Mouse (Mus musculus): Measurements from ENCODE around the gene Anapc5. TPM values are rescaled to one million over a fixed set of nuclear protein-coding genes. Genes with fewer than 3 reads are reported as not detected.

Gene Anapc5
- polyA plus RNA-seq, 1 experiment from 2014 or later = 441 TPM

DNA sequence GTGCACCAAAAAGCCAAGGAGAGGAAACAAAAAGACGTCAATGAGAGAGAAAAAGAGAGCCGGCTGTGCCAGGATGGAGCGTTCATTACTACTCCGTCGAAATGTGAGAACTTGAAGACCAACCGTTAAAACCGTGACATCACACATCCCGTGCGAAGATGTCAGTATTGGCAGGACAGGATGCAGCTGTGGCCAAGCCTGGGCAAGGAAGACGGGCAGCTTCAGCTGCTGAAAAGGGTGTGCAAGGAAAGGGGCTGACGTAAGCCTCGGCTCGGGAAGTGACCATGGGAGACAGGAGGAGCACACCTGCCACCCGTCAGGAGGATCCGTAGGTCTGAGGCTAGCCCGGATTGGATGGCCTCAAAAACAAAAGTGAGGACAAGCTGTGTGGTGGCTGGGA, 66.7 kb downstream of the Anapc5 start:
- Histone ChIP-seq H3K4me3 (ENCODE audit: low read length) (no peak overlapping the region), H3K4me2 (replicated peaks; ENCODE audit: low read depth, low read length) (no peak overlapping the region), H3K27ac (ENCODE audit: low read length) (no peak overlapping the region), H3K9me3 (ENCODE audit: low read length) (no peaks in the 10 kb centered on the region), H3K27me3 (ENCODE audit: insufficient read depth, low read length) (no peaks in the 10 kb centered on the region), H3K9ac (replicated peaks; ENCODE audit: low read length) (no peak overlapping the region), H3K36me3 (ENCODE audit: insufficient read depth, low read length) (peaks cover 23% of the 10 kb centered on the region), H3K4me1 (ENCODE audit: insufficient read depth, low read length) (no peaks in the 10 kb centered on the region)
- no peak for ATAC-seq (ENCODE audit: low FRiP score, low TSS enrichment)
- WGBS = 59% methylated on average over 16 of the region's 16 CpGs

DNA sequence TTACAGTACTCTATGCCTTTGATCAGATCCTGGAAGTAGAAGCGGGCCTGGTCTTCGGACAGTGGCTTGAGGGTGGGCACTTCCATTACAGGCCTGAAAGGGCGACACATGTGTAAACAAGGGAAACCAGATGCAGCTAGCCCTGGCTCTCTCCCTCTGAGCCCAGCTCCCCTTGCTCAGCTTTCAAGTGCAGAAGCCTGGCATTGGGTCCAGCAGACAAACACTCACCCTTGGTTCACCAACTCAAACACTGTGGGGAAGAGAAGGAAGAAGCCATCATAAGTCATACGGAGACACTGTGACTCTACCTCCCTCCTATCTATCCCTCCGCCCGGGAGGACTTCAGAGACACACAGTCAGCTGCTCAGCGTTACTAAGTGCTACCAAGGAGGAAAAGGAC, 73.2 kb downstream of the Anapc5 start:
- no peak overlapping the region for H3K4me2 ChIP-seq (replicated peaks; ENCODE audit: low read depth, low read length)
- H3K4me3 ChIP-seq (ENCODE audit: low read length) = no peak overlapping the region
- H3K9ac ChIP-seq (replicated peaks; ENCODE audit: low read length) = no peak overlapping the region
- no peaks in the 10 kb centered on the region for H3K4me1 ChIP-seq (ENCODE audit: insufficient read depth, low read length)
- no peaks in the 10 kb centered on the region for H3K27me3 ChIP-seq (ENCODE audit: insufficient read depth, low read length)
- no peaks in the 10 kb centered on the region for H3K9me3 ChIP-seq (ENCODE audit: low read length)
- H3K27ac ChIP-seq (ENCODE audit: low read length) = no peak overlapping the region
- 75% methylated on average over 7 of the region's 7 CpGs for WGBS
- H3K36me3 ChIP-seq (ENCODE audit: insufficient read depth, low read length) = peaks cover 22% of the 10 kb centered on the region
- no peak for ATAC-seq (ENCODE audit: low FRiP score, low TSS enrichment)

DNA sequence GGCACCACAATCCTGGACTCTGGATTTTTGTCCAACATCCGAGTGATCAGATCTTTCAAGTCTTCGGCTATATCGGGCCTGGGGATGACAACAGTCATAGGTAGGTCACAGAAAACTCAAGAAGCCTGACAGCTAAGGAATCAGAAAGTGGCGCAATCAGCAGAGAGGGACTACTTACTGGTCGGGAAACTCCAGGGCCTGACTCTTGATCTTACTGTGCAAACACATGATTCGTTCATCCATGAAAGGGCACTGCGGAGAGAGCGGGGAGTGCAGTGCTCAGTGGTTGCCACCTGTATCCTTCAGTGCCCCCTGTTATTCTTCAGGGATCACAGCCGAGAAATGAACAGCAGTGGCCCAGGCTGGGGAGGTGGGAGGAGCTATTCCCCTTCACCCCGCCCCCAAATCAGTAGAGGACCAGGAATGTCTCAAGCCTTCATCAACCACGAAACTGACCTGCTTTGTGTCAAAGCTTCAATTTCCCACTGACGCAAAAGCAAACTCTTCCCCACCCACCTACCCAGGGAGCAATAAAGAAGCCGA, 77.2 kb downstream of the Anapc5 start:
- ATAC-seq (ENCODE audit: low FRiP score, low TSS enrichment) = 0 out of 2 replicates have a peak, but pooled peaks have one; percentile 39
- H3K9ac ChIP-seq (replicated peaks; ENCODE audit: low read length) = no peak overlapping the region
- H3K4me1 ChIP-seq (ENCODE audit: insufficient read depth, low read length) = no peaks in the 10 kb centered on the region
- H3K4me2 ChIP-seq (replicated peaks; ENCODE audit: low read depth, low read length) = no peak overlapping the region
- no peak overlapping the region for H3K27ac ChIP-seq (ENCODE audit: low read length)
- no peak overlapping the region for H3K4me3 ChIP-seq (ENCODE audit: low read length)
- no peaks in the 10 kb centered on the region for H3K27me3 ChIP-seq (ENCODE audit: insufficient read depth, low read length)
- H3K36me3 ChIP-seq (ENCODE audit: insufficient read depth, low read length) = peaks cover 26% of the 10 kb centered on the region
- 66% methylated on average over 13 of the region's 13 CpGs for WGBS
- no peaks in the 10 kb centered on the region for H3K9me3 ChIP-seq (ENCODE audit: low read length)

Other genes starting within 250 kb of the Anapc5 start
- gene Ift81, start 206.8 kb downstream of the Anapc5 start, polyA plus RNA-seq (2015; fragmentation: Nextera tagmentation; extraction: Ambion mirVana) = 33.3 and 39.6 TPM in 2 replicates
- 1.3 and 1.5 TPM in 2 replicates for gene P2rx7, start 177.4 kb downstream of the Anapc5 start, polyA plus RNA-seq (2015; fragmentation: Nextera tagmentation; extraction: Ambion mirVana)
- 25.0 and 26.1 TPM in 2 replicates for gene P2rx4, start 113.8 kb downstream of the Anapc5 start, polyA plus RNA-seq (2015; fragmentation: Nextera tagmentation; extraction: Ambion mirVana)
- gene Camkk2, start 41.9 kb downstream of the Anapc5 start, polyA plus RNA-seq (2015; fragmentation: Nextera tagmentation; extraction: Ambion mirVana) = 35.6 and 44.7 TPM in 2 replicates
- 42.3 and 42.7 TPM in 2 replicates for gene Rnf34, start 28.7 kb upstream of the Anapc5 start, polyA plus RNA-seq (2015; fragmentation: Nextera tagmentation; extraction: Ambion mirVana)
- 92.2 and 95.6 TPM in 2 replicates for gene Kdm2b, start 168.5 kb upstream of the Anapc5 start, polyA plus RNA-seq (2015; fragmentation: Nextera tagmentation; extraction: Ambion mirVana)
- gene Orai1, start 193.7 kb upstream of the Anapc5 start, polyA plus RNA-seq (2015; fragmentation: Nextera tagmentation; extraction: Ambion mirVana) = 17.5 and 22.1 TPM in 2 replicates
- 0.56 TPM in 1 of 2 replicates, not detected in the other for gene Morn3, start 225.7 kb upstream of the Anapc5 start, polyA plus RNA-seq (2015; fragmentation: Nextera tagmentation; extraction: Ambion mirVana)
- gene Tmem120b, start 247.1 kb upstream of the Anapc5 start, polyA plus RNA-seq (2015; fragmentation: Nextera tagmentation; extraction: Ambion mirVana) = 16.8 and 20.0 TPM in 2 replicates